Mouse (Mus musculus): ENCODE measurements around the gene Phf13.

DNA sequence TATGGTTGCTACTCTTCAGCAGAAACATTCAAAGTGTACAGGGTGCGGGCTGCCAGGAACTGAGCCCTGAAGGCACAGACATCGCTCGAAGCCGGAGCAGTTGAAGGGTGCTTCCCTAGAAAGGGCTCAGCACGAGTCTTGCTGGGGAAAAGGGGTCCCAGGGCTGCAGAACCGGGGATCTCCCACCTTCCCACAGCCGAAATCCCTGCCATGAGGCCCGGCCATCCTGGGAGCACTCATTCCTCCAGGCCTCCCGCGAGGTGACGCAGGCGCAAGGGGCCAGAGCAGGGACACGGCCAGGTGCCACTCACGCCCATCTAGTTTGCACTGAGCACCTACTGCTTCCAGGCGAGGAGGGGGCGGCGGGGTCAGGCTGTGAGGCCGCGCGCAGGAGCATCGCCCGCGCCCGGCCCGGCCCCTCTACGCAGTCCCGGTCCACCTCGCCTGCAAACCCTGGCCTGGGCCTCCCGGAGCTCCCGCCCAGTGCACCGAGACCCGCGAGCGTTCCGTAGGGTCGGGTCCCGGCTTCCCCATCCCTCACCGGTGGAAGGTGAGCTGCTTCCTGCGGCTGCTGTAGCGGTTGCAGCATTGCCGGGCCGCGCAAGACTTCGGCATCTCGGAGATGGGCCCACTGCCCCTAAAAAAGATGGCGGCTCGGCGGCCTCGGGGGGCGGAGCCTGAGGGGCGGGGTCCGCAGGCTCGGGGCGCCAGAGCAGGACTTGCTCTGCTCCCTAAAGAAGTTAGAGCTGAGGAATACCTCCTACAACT is 7.5 kb downstream of the Phf13 start, which contains the start of gene Thap3:
- no peak for TF ChIP-seq EP300 (IDR thresholded peaks at IDR 0.05)
- no peak for TF ChIP-seq CTCF (IDR thresholded peaks at IDR 0.05)
